Mouse (Mus musculus) embryonic facial prominence, embryonic 11.5 days (tissue): Measurements from ENCODE around the gene 0610030E20Rik. TPM values are rescaled to one million over a fixed set of nuclear protein-coding genes. Genes with fewer than 3 reads are reported as not detected.

ENCODE experiments used
- ATAC-seq: fragments of 200-750 bp; cut with Nextera tagmentation; replicated peaks from 2 replicates; pipeline ENCODE4 v1.8.0; 2017; ENCODE audit warnings: low read depth; ENCODE audit not compliant: insufficient number of reproducible peaks, low FRiP score, low TSS enrichment
- DNase-seq: peaks from one replicate; pipeline ENCODE4 v3.0.0-alpha.2; 2015; ENCODE audit warnings: low spot score
- H3K27ac ChIP-seq: fragments of 300-500 bp; sonication (generic); replicated peaks from 2 replicates; pipeline ENCODE4 v1.5.1; 2014; ENCODE audit warnings: mild to moderate bottlenecking, low read depth, low read length, control low read depth
- H3K27me3 ChIP-seq: fragments of 300-500 bp; sonication (generic); 2 replicates; pipeline ENCODE4 v1.6.1; 2014; ENCODE audit warnings: mild to moderate bottlenecking, low read length, moderate library complexity, mixed read lengths; ENCODE audit not compliant: control insufficient read depth, insufficient read depth
- H3K36me3 ChIP-seq: fragments of 300-500 bp; sonication (generic); replicated peaks from 2 replicates; pipeline ENCODE4 v1.6.1; 2014; ENCODE audit warnings: low read depth, mild to moderate bottlenecking, low read length, moderate library complexity, mixed read lengths; ENCODE audit not compliant: control insufficient read depth, insufficient read depth
- H3K4me1 ChIP-seq: fragments of 300-500 bp; sonication (generic); 2 replicates; pipeline ENCODE4 v1.6.1; 2014; ENCODE audit warnings: low read length, mixed read lengths; ENCODE audit not compliant: control insufficient read depth, insufficient read depth
- H3K4me2 ChIP-seq: fragments of 300-500 bp; sonication (generic); 2 replicates; pipeline ENCODE4 v1.6.1; 2014; ENCODE audit warnings: low read depth, mild to moderate bottlenecking, control low read depth, low read length, moderate library complexity
- H3K4me3 ChIP-seq: fragments of 300-500 bp; sonication (generic); 2 replicates; pipeline ENCODE4 v1.5.1; 2014; ENCODE audit warnings: low read depth, low read length, control low read depth
- H3K9ac ChIP-seq: fragments of 300-500 bp; sonication (generic); replicated peaks from 2 replicates; pipeline ENCODE4 v1.6.1; 2014; ENCODE audit warnings: mild to moderate bottlenecking, control low read depth, low read length
- H3K9me3 ChIP-seq: fragments of 300-500 bp; sonication (generic); replicated peaks from 2 replicates; pipeline ENCODE4 v1.6.1; 2016; ENCODE audit warnings: mild to moderate bottlenecking, low read length, inconsistent platforms, mixed read lengths; ENCODE audit not compliant: control insufficient read depth
- WGBS: fragments of 180-500 bp; shearing (Covaris S2); extraction: QIAGEN DNeasy Blood & Tissue Kit; methylation state at CpG from one replicate; pipeline ENCODE4 v1.1.7; 2014; 5-methylcytosine and 5-hydroxymethylcytosine counted together
- polyA plus RNA-seq: library from polyadenylated mRNA; unstranded; fragments of >200 nt; fragmentation: Nextera tagmentation; extraction: Ambion mirVana; gene quantifications from 2 replicates; pipeline ENCODE4 v1.2.1, GENCODE M21; 2014

Gene 0610030E20Rik
- 16.4 and 19.8 TPM in 2 replicates for polyA plus RNA-seq

DNA sequence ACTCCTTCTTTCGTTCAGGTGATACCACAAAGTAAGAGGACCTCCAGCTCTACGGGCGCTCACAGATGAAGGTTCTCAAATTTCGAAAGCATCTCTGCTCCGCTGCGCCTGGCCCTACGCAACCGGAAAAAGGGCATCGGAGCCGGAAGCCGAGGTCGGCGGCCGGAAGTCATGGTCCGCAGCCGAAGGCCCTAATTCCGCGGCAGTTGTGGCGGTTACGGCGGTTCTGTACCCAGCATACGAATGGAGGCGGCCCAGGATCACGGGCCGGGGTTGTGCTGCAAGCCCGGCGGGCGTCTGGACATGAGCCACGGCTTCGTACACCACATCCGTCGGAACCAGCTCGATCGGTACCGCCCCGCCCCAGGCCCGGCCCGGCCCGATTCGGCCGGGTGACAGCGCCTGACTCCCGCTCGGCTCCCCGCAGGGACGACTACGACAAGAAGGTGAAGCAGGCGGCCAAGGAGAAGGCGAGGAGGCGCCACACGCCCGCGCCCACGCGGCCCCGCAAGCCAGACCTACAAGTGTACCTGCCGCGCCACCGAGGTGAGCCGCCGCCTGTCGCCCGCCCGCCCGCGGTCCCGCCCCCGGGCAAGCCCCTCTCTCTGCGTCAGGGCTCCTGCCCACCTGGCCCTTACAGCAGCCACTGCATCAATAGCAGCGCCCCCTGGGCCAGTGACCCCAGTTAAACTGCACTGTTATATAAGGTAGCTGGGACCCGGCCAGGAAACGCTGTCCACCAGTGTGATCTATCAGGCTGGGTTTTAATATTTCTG, at the start of gene 0610030E20Rik:
0610030E20Rik (plus strand) TSS at position 152 of the 776 bp plus-strand sequence.
- Histone ChIP-seq H3K27ac (peak within 1 kb of the TSS; percentile 86), H3K4me1 (peaks cover 6% of the 10 kb centered on the region; the same call in 1 of the 2 replicates), H3K4me3 (peak within 1 kb of the TSS; percentile 90), H3K27me3 (no peaks in the 10 kb centered on the region), H3K9me3 (no peaks in the 10 kb centered on the region), H3K9ac (peak within 1 kb of the TSS; percentile 94), H3K36me3 (no peaks in the 10 kb centered on the region), H3K4me2 (peak within 1 kb of the TSS; percentile 44)
- WGBS, result under 1% methylated on average over 65 of the region's 72 CpGs
- DNase-seq (peak; percentile 87), ATAC-seq (peak; percentile 79)

- H3K9ac ChIP-seq, result no peak overlapping the region
- DNase-seq, result no peak
- no peak overlapping the region for H3K4me2 ChIP-seq
- 77% methylated on average over 3 of the region's 3 CpGs for WGBS
- no peaks in the 10 kb centered on the region for H3K9me3 ChIP-seq
- H3K27me3 ChIP-seq, result no peaks in the 10 kb centered on the region
- H3K4me1 ChIP-seq, result no peaks in the 10 kb centered on the region
- no peak overlapping the region for H3K27ac ChIP-seq
- no peak for ATAC-seq
- H3K36me3 ChIP-seq, result no peaks in the 10 kb centered on the region
- no peak overlapping the region for H3K4me3 ChIP-seq
Observed at GRCm38 (mm10) chr6:72297825-72298224, 49.3 kb upstream of the 0610030E20Rik start.

GRCm38 (mm10) chr6:72302349-72302925, 44.7 kb upstream of the 0610030E20Rik start:
- Histone ChIP-seq H3K4me2 (no peak overlapping the region), H3K36me3 (no peaks in the 10 kb centered on the region), H3K27ac (no peak overlapping the region), H3K27me3 (no peaks in the 10 kb centered on the region), H3K4me3 (no peak overlapping the region), H3K9me3 (no peaks in the 10 kb centered on the region), H3K4me1 (no peaks in the 10 kb centered on the region), H3K9ac (no peak overlapping the region)
- no peak for ATAC-seq
- WGBS, result 85% methylated on average over 11 of the region's 11 CpGs
- DNase-seq, result no peak

- 0 out of 2 replicates have a peak, but pooled peaks have one; percentile 14 for ATAC-seq
- Histone ChIP-seq H3K4me2 (no peak overlapping the region), H3K27me3 (no peaks in the 10 kb centered on the region), H3K27ac (no peak overlapping the region), H3K4me1 (no peaks in the 10 kb centered on the region), H3K9ac (no peak overlapping the region), H3K9me3 (no peaks in the 10 kb centered on the region), H3K36me3 (no peaks in the 10 kb centered on the region), H3K4me3 (no peak overlapping the region)
- DNase-seq, result peak; percentile 8
- WGBS, result 39% methylated on average over 9 of the region's 9 CpGs
Observed at GRCm38 (mm10) chr6:72303510-72303909, 43.6 kb upstream of the 0610030E20Rik start.

GRCm38 (mm10) chr6:72312198-72312597, 34.9 kb upstream of the 0610030E20Rik start:
- H3K9me3 ChIP-seq, result no peaks in the 10 kb centered on the region
- DNase-seq (no peak), ATAC-seq (no peak)
- no peak overlapping the region for H3K9ac ChIP-seq
- no peaks in the 10 kb centered on the region for H3K4me1 ChIP-seq
- H3K27ac ChIP-seq, result no peak overlapping the region
- H3K36me3 ChIP-seq, result no peaks in the 10 kb centered on the region
- no peaks in the 10 kb centered on the region for H3K27me3 ChIP-seq
- H3K4me2 ChIP-seq, result no peak overlapping the region
- WGBS, result 91% methylated on average over 3 of the region's 3 CpGs
- no peak overlapping the region for H3K4me3 ChIP-seq

DNA sequence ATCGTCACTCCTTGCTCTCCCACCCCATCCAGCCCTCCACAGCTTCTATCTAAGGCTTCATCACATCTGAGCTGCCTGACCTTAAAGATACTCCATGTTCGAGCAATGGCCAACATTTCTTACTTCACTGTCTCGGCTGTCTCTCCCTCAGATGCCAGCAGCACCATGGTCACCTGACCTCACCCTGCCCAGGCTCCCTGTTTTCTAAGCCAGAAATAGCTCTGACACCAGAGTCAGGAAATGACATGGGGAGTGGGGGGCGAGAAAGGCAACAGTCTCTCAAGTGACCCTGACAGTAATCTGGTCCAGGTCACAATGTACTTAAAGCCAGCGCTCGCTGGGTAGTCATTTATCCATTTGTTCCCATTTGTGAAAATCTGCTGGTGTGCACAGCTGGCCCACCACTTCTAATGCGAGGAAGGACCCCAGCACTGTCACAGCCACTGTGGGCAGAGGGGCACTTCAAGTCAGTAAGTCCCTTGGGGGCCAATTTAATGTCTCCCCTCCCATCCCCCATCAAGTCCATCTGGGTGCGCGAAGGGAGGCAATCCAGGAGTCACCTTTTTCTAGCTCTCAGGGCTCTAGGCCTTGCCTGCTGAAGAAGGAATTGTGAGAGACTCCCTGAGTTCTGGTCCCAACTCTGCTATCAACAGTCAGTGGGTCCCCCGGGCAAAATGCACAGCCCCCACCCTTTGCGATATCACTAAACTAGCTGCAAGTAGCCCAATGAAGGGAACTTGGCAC, 33.8 kb upstream of the 0610030E20Rik start:
- Histone ChIP-seq H3K36me3 (no peaks in the 10 kb centered on the region), H3K4me2 (no peak overlapping the region), H3K4me1 (no peaks in the 10 kb centered on the region), H3K27me3 (no peaks in the 10 kb centered on the region), H3K27ac (no peak overlapping the region), H3K4me3 (no peak overlapping the region), H3K9ac (no peak overlapping the region), H3K9me3 (no peaks in the 10 kb centered on the region)
- ATAC-seq, result no peak
- 89% methylated on average over 11 of the region's 11 CpGs for WGBS
- DNase-seq, result no peak

DNA sequence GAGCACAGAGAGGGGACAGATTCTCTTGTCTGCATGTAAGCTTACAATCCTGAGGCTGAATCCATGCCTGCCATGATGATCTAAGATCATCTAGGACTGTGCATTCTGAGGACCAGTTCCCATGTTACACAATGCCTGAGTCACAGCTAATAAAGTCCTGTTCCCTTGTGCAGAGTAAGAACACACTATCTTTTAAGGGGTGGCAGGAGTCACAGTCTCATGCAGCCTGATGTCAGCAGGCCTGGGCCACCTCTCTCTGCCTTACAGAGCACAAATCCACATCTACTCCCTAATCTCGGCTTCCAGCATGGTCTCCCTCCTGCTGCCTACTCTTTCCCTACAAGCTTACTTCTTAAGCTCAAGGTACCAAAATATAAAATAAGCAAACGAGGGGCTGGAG, 31.7 kb upstream of the 0610030E20Rik start:
- H3K9me3 ChIP-seq, result no peaks in the 10 kb centered on the region
- DNase-seq (no peak), ATAC-seq (no peak)
- H3K27ac ChIP-seq, result no peak overlapping the region
- H3K4me2 ChIP-seq, result no peak overlapping the region
- H3K27me3 ChIP-seq, result no peaks in the 10 kb centered on the region
- H3K9ac ChIP-seq, result no peak overlapping the region
- H3K4me3 ChIP-seq, result no peak overlapping the region
- peaks cover 3% of the 10 kb centered on the region for H3K36me3 ChIP-seq
- WGBS, result 88% methylated on average over 2 of the region's 2 CpGs
- no peaks in the 10 kb centered on the region for H3K4me1 ChIP-seq
